Mouse (Mus musculus): Measurements from ENCODE around the gene Pcbp4. TPM values are rescaled to one million over a fixed set of nuclear protein-coding genes. Genes with fewer than 3 reads are reported as not detected.
A peak's percentile ranks its signal among the peaks of the same experiment; 100 is the strongest.

Pcbp4 gene
- polyA plus RNA-seq, 1 experiment from 2014 or later, result 362 TPM

- Histone ChIP-seq H3K4me1 (peaks cover 50% of the 10 kb centered on the region), H3K27ac (no peak overlapping the region), H3K4me2 (replicated peaks) (peak overlapping the region; percentile 79), H3K27me3 (replicated peaks) (no peaks in the 10 kb centered on the region), H3K9me3 (no peaks in the 10 kb centered on the region), H3K4me3 (peak overlapping the region; percentile 33), H3K36me3 (no peaks in the 10 kb centered on the region), H3K9ac (peak overlapping the region; percentile 38; the same call in 1 of the 2 replicates)
- 0 out of 2 replicates have a peak, but pooled peaks have one; percentile 28 for ATAC-seq (ENCODE audit: low FRiP score, low read depth)
- 1% methylated on average over 23 of the region's 23 CpGs for WGBS
These were observed 4.5 kb upstream of the Pcbp4 start for GRCm38 (mm10) chr9:106448498-106449031.

GRCm38 (mm10) chr9:106449947-106450346 is 3.1 kb upstream of the Pcbp4 start:
- Histone ChIP-seq H3K27me3 (replicated peaks) (no peaks in the 10 kb centered on the region), H3K4me3 (no peak overlapping the region), H3K36me3 (no peaks in the 10 kb centered on the region), H3K4me2 (replicated peaks) (no peak overlapping the region), H3K4me1 (peaks cover 52% of the 10 kb centered on the region), H3K9ac (no peak overlapping the region), H3K27ac (no peak overlapping the region), H3K9me3 (no peaks in the 10 kb centered on the region)
- 91% methylated on average over 8 of the region's 8 CpGs for WGBS
- ATAC-seq (ENCODE audit: low FRiP score, low read depth), result no peak

- Histone ChIP-seq H3K4me2 (replicated peaks) (peak overlapping the region; percentile 22), H3K4me1 (peaks cover 59% of the 10 kb centered on the region), H3K4me3 (no peak overlapping the region), H3K9me3 (no peaks in the 10 kb centered on the region), H3K27me3 (replicated peaks) (no peaks in the 10 kb centered on the region), H3K9ac (no peak overlapping the region), H3K27ac (no peak overlapping the region), H3K36me3 (no peaks in the 10 kb centered on the region)
- no peak for ATAC-seq (ENCODE audit: low FRiP score, low read depth)
- 15% methylated on average over 9 of the region's 9 CpGs for WGBS
These were observed 2.4 kb upstream of the Pcbp4 start for GRCm38 (mm10) chr9:106450661-106451060.

- no peak for ATAC-seq (ENCODE audit: low FRiP score, low read depth)
- WGBS, result 72% methylated on average over 11 of the region's 11 CpGs
- Histone ChIP-seq H3K9me3 (no peaks in the 10 kb centered on the region), H3K27me3 (replicated peaks) (no peaks in the 10 kb centered on the region), H3K27ac (no peak overlapping the region), H3K4me1 (peaks cover 66% of the 10 kb centered on the region), H3K9ac (no peak overlapping the region), H3K36me3 (no peaks in the 10 kb centered on the region), H3K4me3 (no peak overlapping the region), H3K4me2 (replicated peaks) (peak overlapping the region; percentile 22; the same call in 1 of the 2 replicates)
These were observed 1.8 kb upstream of the Pcbp4 start for GRCm38 (mm10) chr9:106451298-106451697.

- H3K4me3 ChIP-seq, result no peak overlapping the region
- H3K27me3 ChIP-seq (replicated peaks), result no peaks in the 10 kb centered on the region
- peak overlapping the region; percentile 92 for H3K4me2 ChIP-seq (replicated peaks)
- H3K9ac ChIP-seq, result 0 out of 2 replicates have a peak overlapping the region, but pooled peaks have one; percentile 93
- ATAC-seq (ENCODE audit: low FRiP score, low read depth), result no peak
- no peaks in the 10 kb centered on the region for H3K36me3 ChIP-seq
- no peaks in the 10 kb centered on the region for H3K9me3 ChIP-seq
- no peak overlapping the region for H3K27ac ChIP-seq
- 61% methylated on average over 2 of the region's 2 CpGs for WGBS
- peaks cover 70% of the 10 kb centered on the region for H3K4me1 ChIP-seq
These were observed 1.2 kb upstream of the Pcbp4 start for GRCm38 (mm10) chr9:106451899-106452298.

- no peak for ATAC-seq (ENCODE audit: low FRiP score, low read depth)
- peaks cover 71% of the 10 kb centered on the region for H3K4me1 ChIP-seq
- peak overlapping the region; percentile 67; the same call in 1 of the 2 replicates for H3K4me3 ChIP-seq
- peak overlapping the region; percentile 92 for H3K4me2 ChIP-seq (replicated peaks)
- peak overlapping the region; percentile 95; the same call in 1 of the 2 replicates for H3K27ac ChIP-seq
- H3K9ac ChIP-seq, result peak overlapping the region; percentile 93
- no peaks in the 10 kb centered on the region for H3K9me3 ChIP-seq
- no peaks in the 10 kb centered on the region for H3K27me3 ChIP-seq (replicated peaks)
- H3K36me3 ChIP-seq, result no peaks in the 10 kb centered on the region
- 15% methylated on average over 6 of the region's 6 CpGs for whole genome bisulfite sequencing
These were observed 740 bp upstream of the Pcbp4 start for GRCm38 (mm10) chr9:106452351-106452750.

GRCm38 (mm10) chr9:106452821-106453220 is 270 bp upstream of the Pcbp4 start:
- Histone ChIP-seq H3K9me3 (no peaks in the 10 kb centered on the region), H3K27me3 (replicated peaks) (no peaks in the 10 kb centered on the region), H3K9ac (peak overlapping the region; percentile 93), H3K4me1 (peaks cover 71% of the 10 kb centered on the region), H3K4me2 (replicated peaks) (peak overlapping the region; percentile 92), H3K36me3 (no peaks in the 10 kb centered on the region; the same call in 1 of the 2 replicates), H3K27ac (peak overlapping the region; percentile 95), H3K4me3 (peak overlapping the region; percentile 67)
- ATAC-seq (ENCODE audit: low FRiP score, low read depth), result peak; percentile 11
- 0% methylated on average over 7 of the region's 7 CpGs for WGBS

- ATAC-seq (ENCODE audit: low FRiP score, low read depth), result peak; percentile 11
- peak overlapping the region; percentile 95 for H3K27ac ChIP-seq
- peaks cover 2% of the 10 kb centered on the region for H3K36me3 ChIP-seq
- WGBS, result under 1% methylated on average over 19 of the region's 20 CpGs
- H3K27me3 ChIP-seq (replicated peaks), result no peaks in the 10 kb centered on the region
- peak overlapping the region; percentile 67 for H3K4me3 ChIP-seq
- no peaks in the 10 kb centered on the region for H3K9me3 ChIP-seq
- peak overlapping the region; percentile 93 for H3K9ac ChIP-seq
- peak overlapping the region; percentile 92 for H3K4me2 ChIP-seq (replicated peaks)
- H3K4me1 ChIP-seq, result peaks cover 73% of the 10 kb centered on the region
These were observed 1.1 kb downstream of the Pcbp4 start for GRCm38 (mm10) chr9:106454071-106454761.

GRCm38 (mm10) chr9:106454888-106455681 is 2.0 kb downstream of the Pcbp4 start:
- no peaks in the 10 kb centered on the region for H3K27me3 ChIP-seq (replicated peaks)
- H3K4me3 ChIP-seq, result peak overlapping the region; percentile 67
- H3K36me3 ChIP-seq, result peaks cover 9% of the 10 kb centered on the region
- H3K4me2 ChIP-seq (replicated peaks), result peak overlapping the region; percentile 92
- H3K9me3 ChIP-seq, result no peaks in the 10 kb centered on the region
- peak; percentile 17 for ATAC-seq (ENCODE audit: low FRiP score, low read depth)
- peak overlapping the region; percentile 95 for H3K27ac ChIP-seq
- peaks cover 81% of the 10 kb centered on the region for H3K4me1 ChIP-seq
- H3K9ac ChIP-seq, result peak overlapping the region; percentile 93
- 2% methylated on average over 17 of the region's 17 CpGs for WGBS

- Histone ChIP-seq H3K4me2 (replicated peaks) (peak overlapping the region; percentile 92), H3K9ac (peak overlapping the region; percentile 93), H3K36me3 (peaks cover 23% of the 10 kb centered on the region), H3K9me3 (no peaks in the 10 kb centered on the region), H3K27ac (peak overlapping the region; percentile 95), H3K4me3 (peak overlapping the region; percentile 67), H3K27me3 (replicated peaks) (no peaks in the 10 kb centered on the region), H3K4me1 (peaks cover 78% of the 10 kb centered on the region)
- peak; percentile 5; the same call in 1 of the 2 replicates for ATAC-seq (ENCODE audit: low FRiP score, low read depth)
- WGBS, result 30% methylated on average over 15 of the region's 15 CpGs
These were observed 3.5 kb downstream of the Pcbp4 start for GRCm38 (mm10) chr9:106456325-106457162.

GRCm38 (mm10) chr9:106457163-106457559 is 4.1 kb downstream of the Pcbp4 start:
- H3K4me3 ChIP-seq, result peak overlapping the region; percentile 67
- 33% methylated on average over 9 of the region's 9 CpGs for WGBS
- H3K4me1 ChIP-seq, result peaks cover 73% of the 10 kb centered on the region
- peaks cover 29% of the 10 kb centered on the region for H3K36me3 ChIP-seq
- ATAC-seq (ENCODE audit: low FRiP score, low read depth), result no peak
- H3K27me3 ChIP-seq (replicated peaks), result no peaks in the 10 kb centered on the region
- peak overlapping the region; percentile 92 for H3K4me2 ChIP-seq (replicated peaks)
- H3K27ac ChIP-seq, result peak overlapping the region; percentile 95; the same call in 1 of the 2 replicates
- peak overlapping the region; percentile 93 for H3K9ac ChIP-seq
- no peaks in the 10 kb centered on the region for H3K9me3 ChIP-seq
